Mouse (Mus musculus) right cerebral cortex, postnatal 4 days (tissue): ENCODE measurements around the gene Rnf144a.
"Not testable (repeated sequence)": the region's sequence is repeated elsewhere in the genome, so short reads cannot be mapped to it uniquely, and the experiment has no call there.

Experiments
- DNase-seq: peaks from one replicate; pipeline ENCODE4 v3.0.0-alpha.2; 2022

Rnf144a gene

DNA sequence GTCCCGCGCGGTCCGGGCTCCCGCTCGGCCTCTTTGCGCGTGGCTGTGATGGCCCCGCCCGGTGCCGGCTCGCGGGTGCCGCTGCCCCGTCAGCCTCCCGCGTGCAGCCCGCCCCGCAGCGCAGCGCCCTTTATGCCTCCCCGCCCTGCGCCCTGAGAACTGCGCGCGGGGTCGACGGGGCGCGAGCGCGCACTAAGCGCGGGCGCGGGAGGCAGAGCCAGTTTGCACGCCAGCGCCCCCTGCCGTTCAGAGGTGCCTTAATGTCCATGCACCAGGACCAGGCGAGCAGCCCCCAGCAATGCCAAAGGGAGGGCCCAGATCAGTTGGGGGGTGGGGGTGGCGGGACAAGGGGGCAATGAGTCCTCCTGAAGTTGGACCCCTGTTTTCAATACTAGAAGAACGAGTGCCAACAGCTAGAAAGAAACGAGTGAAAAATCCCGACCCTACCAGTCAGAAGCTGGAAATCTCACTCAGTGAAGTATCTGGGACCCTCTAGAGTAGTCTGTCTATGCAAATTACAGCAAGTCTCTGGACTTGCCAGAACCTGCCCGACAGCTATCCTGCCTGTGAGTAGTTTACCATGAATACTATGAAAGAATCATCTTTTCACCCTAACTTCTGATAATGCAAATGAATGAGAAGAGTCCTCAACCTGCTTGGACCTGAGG is at the start of gene Rnf144a:
Rnf144a (minus strand) TSS at position 151 of the 668 bp plus-strand sequence.
- peak; percentile 100 for DNase-seq

DNA sequence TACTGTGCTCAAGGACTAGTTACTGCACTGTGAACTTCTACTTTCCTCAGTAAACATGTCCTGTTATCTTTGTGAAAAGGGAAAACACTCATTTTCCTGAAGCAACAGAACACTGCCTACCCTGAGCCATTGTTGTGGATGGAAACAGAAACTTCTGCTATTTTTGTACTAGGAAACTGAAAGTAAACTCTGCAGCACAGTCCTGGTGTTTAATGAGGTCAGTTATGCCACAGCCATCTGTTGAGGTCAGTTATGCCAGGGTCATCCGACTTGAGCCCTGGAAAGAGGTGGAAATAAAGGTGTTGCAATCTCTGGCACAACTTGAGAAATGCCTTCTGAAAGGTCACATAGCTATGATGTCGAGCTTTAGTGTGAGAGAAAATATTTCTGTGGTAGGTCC is 45.0 kb upstream of the Rnf144a start:
- DNase-seq, result no peak

DNA sequence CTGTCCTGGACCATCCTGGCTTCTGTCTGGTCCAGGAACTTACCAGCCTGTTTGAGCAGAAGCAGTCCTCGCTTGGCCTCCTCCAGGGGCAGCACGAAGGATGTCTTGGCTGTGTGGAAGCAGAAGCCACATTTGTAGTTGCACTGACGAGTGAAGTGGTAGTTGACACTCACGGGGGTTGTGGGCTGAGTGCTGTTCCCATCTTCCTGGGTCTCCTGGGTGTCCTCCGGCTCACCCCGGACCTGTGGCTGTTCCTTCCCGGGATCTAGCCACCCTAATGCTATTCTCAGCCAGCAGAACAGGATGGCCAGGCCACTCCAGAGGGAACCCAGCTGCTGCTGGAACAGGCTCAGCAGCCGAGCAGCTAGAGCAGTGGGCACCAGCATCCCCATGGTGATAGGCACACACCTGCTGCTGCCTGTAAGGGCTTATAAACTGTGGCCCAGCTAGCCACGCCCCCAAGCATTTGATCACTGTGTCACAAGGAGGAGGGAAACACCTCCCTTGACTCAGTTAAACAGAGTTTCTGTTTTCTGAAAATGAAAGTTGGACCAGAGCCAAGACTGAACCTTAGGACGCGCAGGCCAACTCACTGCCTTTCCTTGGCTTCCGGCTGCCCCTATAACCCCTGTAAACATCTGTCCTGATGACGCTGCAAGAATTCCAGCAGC is 41.1 kb upstream of the Rnf144a start, which contains the start of gene Rsad2:
Rsad2 (minus strand) TSS at position 425 of the 671 bp plus-strand sequence.
- no peak for DNase-seq

DNA sequence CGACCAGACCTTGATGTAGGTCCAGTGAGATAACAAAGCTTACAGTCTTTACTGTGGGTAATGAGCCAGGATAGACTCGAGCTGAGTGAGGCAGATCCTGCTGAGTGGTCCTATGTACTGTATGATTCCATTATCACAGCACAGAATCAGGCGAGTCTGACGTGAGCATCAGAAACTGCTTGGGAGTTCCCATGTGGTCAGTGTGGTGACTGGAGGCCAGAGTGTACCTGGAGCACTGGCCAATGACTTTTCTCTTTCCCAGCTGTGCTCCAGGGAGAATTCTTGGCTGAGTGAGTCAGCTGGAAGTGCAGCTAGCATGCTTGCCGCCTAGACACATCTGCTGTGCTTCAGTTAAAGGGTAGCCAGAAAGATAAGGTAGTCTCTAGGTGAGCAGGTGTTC is 39.6 kb upstream of the Rnf144a start:
- no peak for DNase-seq

DNA sequence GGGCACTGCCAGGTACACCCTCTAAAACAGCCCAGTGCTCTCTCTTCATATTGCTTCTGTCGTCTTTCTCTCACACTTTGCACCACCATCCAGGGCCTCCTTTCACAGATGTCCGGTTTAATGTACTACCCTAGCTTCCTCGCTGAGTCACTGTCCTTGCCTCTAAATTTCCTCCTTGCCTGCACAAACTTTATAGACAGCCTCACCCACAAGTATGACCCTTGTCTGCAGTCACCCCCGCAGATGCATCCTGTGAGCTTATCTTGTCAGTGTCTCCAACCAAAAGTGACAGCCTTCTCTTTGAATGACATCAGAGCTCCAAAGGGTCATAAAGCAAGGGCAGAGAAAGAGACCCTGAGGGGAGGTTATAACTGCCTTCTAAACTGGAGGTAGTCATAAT is 37.9 kb upstream of the Rnf144a start:
- DNase-seq, result no peak

DNA sequence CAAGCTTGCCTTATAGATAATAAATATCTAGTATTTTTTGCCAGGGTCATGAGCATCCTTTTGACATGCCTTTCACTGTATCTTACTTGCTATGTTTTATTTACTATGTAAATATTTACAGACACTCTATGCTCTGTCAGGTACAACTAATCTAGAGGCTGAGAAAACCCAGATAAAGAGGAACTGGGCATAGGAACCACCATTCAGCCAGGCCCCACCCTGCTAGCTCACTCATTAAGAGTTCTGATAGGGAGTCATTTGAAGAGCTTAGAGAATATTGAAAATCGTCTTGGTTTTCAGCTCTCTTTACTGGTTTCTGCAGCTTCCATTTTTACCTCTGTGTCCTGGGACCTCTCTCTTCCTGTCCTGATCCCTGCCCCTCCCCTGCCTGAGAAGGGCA is 36.1 kb upstream of the Rnf144a start:
- DNase-seq, result no peak

DNA sequence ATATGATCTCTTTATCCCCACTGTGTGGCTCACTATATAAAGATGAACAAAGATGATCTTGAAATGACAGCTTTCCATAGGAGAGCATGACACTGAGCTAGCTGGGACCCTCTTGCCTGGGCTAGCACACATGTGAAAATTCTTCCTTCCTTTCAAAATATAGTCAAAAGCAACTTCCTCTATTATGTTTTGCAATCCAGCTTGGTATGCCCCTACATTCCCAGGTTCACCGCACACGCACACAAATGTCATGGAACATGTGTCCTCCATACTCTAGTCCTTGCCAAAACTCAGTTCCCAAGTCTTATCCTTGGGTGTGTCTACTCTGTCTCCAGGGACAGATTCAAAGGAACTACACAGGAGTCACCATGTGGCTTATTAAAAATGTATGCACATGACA is 34.4 kb upstream of the Rnf144a start:
- DNase-seq, result no peak

DNA sequence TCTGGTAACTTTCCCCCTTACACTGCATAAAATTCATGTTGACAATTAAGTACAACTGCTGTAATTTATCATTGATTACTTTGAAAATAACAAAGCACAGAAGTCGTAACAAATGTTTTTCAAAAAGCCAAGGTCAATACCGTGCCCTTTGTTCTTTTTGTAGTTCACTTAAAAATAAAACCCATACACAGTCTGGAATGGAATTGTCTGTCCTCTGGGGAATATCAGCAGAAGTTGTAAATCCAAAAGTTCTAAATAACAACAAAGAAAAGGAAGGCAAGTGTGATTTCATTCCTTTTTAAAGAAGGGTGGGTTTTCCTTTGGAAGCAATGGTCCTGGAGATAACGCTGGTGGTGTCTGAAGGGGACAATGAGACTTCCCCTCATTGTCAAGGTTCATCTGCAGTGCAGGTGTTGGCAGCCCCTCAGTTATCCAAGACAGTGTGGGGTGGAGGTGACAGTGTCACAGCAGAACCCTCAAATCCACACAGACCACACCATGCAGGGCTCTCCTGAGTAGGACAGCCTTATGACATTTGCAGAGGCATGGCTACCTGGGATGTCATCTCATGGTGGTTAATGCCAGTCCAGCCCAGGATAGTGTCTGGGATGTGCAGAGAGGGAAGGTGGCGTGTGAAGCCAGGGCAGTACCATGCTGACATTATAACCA is 31.5 kb upstream of the Rnf144a start:
- no peak for DNase-seq

DNA sequence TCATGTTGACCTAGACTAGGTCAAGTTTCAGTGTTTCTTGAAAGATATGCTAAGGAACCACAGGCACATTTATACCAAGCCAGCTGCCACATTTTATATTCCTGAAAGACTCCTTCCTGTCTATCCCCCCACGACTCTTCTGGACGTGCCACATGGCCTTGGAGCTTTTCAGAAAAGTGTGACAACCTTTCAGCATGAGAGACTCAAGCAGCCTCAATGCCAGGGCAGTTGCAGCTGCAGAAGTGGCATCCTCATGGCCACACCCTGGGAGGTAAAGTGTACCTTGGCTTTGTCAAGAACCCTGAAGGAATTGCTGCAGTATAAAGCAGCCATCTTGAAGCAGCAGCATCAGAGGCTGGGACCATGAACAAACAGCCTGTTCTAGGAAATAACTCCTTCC is 29.5 kb upstream of the Rnf144a start:
- DNase-seq, result no peak

DNA sequence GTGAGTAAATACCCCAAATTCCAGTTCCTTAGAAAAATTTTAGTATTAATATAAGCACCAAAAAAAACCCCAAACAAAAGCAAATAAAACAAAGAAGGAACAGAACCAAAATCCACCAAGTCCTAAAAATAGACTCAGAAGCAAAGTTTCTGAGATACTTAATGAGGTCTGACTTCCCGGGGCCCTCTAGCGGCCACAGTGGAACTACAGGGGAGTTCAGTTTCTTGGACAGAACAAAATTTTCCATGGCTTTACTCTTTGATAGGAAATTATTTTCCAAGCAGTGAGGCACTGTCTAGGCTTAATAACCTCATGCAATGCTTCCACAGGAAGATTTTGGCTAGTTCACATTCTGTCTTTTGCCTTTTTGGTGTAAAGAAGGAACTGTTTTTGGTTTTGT is 29.0 kb upstream of the Rnf144a start:
- DNase-seq, result peak; percentile 83

DNA sequence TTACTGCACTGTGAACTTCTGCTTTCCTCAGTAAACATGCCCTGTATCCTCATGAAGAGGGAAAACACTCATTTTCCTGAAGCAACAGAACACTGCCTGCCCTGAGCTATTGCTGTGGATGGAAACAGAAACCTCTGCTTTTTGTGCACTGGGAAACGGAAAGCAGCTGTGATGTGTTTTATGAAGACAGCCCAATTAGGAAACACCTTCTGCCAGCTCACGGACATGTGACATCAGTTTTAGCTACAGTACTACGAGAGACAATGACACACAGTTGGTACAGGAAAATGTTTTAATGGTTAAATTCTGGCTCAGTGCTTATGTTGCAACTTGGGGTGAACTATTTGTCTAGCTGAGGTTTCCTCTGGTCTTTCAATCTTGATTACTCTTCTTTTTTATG is 24.3 kb upstream of the Rnf144a start:
- no peak for DNase-seq

DNA sequence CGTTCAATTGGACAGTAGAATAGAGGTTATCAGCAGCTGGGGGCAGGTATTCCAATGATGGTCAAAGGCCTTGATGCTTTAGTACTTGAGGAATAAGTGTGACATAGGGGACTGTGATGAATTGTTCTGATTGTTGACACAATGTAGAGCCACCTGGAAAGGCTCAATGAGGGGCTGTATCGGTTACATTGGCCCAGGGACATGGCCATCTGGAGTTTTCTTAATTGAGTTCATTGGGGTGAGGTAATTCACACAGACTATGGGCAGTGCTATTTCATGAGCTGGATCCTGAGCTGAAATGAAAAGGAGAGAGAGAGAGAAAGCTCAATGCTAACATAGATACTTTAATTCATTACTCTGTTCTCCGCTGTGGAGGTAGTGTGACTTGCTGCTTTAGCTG is 22.9 kb upstream of the Rnf144a start:
- no peak for DNase-seq

DNA sequence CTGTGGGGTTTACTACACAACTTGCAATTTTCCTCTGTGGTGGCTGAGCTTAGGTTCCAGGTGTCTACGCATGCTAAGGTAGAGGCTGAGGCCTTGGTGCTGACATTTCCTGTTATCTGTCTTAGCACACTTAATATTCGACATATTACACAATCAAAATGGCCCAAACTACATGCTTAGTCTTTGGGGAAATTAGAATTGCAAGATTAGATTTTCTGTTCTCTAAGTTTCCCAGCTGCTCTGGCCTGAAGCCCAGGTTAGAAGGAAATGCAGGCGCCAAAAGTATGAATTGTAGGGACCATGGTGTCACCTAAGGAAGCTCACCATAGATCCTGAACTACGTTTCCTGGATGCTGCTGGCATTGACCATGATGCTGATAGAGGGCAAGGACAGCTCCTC is 21.3 kb upstream of the Rnf144a start:
- DNase-seq, result no peak

DNA sequence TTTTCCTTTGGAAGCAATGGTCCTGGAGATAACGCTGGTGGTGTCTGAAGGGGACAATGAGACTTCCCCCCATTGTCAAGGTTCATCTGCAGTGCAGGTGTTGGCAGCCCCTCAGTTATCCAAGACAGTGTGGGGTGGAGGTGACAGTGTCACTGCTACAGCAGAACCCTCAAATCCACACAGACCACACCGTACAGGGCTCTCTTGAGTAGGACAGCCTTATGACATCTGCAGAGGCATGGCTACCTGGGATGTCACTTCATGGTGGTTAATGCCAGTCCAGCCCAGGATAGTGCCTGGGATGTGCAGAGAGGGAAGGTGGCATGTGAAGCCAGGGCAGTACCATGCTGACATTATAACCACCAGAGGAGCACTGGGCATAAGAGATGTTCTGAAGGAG is 13.7 kb upstream of the Rnf144a start:
- DNase-seq, result not testable (repeated sequence)

DNA sequence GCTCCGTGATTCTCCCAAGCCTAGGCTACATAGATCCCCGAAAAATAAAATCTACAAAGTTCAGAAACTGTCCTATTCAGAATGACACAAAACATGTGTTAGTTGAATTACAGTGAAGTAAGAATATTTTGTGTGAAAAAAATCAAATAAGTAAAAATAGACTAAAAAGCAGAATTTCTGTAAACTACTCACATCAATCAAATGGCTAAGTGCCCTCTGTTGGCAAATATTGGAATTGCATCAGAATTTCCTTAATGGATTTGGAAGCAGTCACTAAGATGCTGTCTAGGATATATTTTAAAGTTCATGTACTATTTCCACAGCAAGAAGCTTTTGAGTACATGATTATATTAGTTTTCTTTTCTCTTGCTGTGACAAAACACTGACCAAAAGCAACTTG is 9.8 kb upstream of the Rnf144a start:
- DNase-seq, result no peak

DNA sequence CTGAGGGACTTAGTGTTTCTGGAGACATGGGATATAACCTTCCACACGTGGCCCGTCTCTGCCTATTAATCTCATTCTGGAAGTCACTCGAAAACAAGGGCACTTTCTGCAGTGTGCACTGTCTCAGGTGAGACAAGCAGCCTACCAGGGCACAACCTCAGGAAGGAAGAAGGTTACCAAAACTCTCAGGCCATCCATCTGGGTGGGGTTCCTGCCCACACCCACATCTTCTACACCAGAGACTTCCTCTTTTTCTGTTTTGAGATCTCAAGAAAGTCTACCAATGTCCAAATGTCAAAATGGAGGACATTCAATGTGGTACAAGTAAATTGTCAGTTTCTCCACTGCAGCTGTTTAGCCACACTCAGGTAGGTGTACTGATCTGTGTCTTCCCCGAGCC is 3.3 kb upstream of the Rnf144a start:
- DNase-seq, result no peak

DNA sequence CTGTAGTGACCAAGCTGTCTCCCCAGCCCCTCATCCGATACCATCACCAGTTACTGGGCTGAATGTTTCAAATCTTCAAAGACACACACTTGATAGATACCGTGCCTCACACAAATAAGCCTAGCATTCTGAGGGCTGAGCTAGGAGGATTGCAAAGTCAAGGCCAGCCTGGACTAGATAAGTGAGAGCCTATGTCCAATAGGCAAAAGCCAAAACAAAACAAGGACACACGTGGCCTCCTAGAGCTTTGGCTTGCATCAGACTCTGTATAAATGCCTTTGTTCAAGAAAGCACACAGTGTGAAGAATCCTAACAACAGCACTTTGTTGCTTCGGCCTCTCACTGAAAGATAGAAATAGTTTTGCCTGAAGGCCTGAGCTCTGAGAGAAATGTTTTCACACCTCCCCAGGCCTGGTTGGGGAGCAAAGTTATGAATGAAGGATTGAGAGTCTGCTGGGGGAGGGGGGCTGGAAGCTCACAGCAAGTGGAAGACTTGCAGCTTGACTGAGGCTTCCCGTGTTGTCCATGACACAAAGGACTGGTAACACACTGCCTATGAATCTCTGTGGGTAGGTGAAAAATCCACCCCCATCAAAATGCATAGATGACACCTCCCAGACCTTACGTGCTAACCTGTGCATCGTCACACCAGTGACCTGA is 1.7 kb upstream of the Rnf144a start:
- DNase-seq, result no peak

DNA sequence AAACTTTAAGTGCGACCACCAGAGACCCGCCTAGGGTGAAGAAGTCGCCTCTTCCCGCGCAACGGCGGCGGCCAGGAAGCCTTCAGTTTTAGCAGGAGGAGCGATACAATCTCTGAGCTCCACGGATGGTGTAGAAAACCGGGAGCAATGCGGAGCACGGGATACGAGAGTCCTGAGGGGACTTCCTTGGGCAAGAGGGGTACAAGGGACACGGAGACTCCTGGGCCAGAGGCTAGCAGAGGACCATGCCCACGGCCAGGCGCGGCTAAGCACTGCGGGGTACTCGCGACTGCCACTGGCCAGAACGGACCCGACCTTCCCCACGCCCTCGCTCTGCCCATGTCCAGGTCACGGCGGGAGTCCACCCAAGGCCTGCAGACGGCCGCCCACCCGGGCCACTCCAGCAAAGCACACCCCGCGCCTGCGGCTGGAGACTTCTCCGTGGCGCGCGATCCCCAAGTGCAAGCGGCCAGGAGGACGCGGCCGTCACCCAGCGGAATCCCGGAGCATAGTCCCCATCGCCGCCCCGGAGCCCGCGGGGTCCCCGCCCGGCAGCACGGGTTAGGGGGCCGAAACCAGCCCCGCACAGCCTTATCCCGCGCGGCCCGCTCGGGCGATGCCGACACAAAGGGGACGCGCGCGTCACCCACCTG is 477 bp downstream of the Rnf144a start:
- peak; percentile 57 for DNase-seq

DNA sequence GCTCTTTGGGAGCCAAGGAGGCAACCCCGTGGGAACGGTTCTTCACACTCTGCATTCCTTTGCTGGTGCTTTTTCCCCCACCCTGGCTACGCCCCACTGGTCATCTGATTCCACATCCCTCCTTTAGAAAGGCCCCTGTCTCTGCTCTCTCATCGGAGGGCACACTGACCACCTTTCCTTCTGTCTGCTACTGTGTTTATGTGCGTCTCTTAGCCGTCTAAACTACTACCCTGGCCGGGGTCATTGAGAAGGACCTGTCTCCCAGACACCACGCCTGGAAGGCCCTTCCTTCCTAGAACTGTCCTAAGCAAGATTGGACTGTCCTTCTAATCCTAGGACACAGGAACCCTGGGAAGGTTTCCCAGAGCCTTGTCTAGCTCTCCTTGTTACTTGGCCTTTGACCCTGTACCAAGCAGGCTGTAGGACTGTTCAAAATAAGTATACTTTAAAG is 1.1 kb downstream of the Rnf144a start:
- DNase-seq, result no peak

DNA sequence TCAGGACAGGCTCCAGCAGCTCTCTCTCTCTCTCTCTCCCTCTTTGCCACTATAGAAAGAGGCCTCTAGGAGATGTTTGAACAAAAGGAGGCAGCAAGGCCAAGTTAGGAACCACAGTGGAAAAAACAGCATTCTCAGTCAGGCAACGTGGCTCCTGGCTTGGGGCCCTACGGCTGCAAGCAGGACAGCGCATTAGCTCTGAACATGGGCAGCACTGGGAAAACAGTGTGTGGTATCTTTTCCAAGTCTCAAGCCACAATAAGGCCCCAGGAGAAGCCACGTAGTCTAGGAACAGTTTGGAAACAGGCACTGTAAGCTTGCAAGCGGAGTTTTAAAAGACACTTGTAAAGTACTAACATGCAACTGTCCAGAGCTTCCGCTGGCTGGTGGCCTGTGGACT is 2.3 kb downstream of the Rnf144a start:
- DNase-seq, result no peak

DNA sequence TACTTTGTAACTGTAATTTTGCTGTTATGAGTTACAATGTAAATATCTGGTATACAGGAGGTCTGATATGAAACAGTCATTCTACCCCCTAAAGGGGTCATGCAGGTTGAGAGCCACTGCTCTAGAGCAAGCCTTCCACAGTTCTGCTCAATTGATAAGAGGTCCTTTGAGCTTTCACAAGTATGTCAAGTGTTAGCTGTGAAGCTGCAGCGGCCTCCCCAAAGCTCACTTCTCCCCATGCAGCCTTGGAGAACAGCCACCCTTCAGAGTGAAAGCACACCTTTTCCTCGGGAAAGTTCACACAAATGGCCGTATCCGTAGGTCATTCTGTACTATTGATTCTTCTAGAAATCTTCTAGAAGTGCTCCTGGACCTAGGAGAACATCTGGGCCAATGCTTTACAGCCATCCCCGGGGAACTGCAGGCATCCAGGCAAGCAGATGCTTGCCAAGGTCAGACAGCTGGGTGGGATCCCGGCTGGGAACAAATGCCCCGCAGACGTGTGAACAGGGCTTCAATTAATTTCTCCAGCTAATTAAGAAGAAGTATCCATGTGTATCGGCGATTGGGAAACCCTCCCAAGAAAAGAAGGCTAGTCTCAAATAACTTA is 3.1 kb downstream of the Rnf144a start:
- DNase-seq, result no peak

DNA sequence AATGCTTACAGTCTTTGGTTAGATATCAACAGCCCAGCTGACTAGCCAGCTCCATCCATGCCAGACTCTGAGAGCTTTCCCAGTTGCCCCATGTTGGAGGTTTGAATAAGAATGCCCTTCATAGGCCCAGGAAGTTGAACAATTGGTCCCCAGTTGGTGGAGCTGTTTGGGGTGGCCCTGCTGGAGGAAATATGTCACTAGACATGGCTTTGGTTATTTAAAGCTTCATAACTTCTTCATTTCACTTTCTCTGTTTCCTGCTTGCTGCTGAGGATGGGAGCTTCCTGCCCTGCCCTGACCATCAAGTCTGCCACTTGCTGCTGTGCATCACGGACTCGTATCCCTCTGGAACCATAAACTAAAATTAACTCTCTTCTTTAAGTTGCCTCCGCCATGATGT is 4.6 kb downstream of the Rnf144a start:
- no peak for DNase-seq

DNA sequence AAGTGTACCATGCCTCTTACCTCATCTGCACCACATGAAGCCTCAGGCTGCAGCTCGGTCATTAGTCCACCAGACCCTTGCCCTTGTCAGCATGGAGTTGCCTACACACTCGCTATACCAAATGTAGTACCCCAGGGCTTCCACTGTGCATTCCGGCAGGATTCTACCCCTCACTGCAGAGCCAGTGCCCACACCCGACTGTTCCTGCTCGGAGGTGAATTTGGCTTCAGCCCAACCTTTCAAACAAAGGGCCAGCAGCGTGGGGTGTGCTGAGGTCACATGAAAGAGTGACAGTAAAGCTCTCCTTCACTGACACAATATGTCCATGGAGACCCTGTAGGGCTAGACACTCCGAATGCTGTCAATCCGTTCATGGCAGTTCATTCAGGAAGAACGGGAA is 6.3 kb downstream of the Rnf144a start:
- DNase-seq, result no peak
